Mouse (Mus musculus) neural tube, embryonic 10.5 days (tissue): ENCODE data around the gene Mapk14.
"Not testable (repeated sequence)": the region's sequence is repeated elsewhere in the genome, so short reads cannot be mapped to it uniquely, and the experiment has no call there.

Experiments used
- DNase-seq: peaks from one replicate; pipeline ENCODE4 v3.0.0-alpha.2; 2017; ENCODE audit warnings: low spot score; ENCODE audit errors: extremely low spot score

Gene Mapk14

DNA sequence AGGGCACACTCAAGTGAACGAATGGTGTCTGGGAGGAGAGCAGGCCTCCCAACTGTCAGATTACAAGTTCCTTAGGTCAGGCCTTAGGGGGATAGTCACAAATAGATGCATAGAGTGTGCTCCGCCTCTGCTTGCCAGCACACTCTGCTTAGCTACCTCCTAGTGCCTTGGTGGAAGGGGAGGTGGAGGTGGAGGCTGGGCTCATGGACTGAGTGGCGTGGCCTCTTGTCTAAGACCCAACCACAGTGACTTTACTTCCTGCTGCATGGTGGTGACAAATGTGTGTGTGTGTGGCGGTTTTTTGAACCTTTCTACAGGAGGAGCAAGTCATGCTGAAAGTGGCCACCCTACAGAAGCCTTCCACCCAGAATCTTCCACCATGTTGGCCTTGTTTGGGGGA lies 45.4 kb downstream of the Mapk14 start:
- DNase-seq: no peak

DNA sequence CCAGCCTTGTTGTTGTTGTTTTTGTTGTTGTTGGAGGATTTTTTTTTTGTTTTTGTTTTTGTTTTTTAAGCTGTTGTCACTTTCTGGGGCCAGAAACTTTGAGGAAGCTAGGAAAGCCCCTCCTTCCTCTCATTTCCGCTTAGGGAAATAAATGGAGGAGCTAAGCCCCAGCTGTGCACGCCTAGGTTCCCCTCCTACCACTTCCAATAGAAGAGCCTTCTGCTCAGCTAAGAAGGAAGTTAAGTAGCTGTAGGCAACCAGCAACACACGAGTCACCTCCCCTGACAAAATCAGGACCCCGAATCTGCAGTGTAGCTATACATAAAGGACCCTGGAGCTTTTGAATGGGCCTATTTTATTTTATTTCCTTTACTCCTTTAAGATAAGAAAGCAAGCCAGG lies 46.8 kb downstream of the Mapk14 start:
- no peak for DNase-seq

DNA sequence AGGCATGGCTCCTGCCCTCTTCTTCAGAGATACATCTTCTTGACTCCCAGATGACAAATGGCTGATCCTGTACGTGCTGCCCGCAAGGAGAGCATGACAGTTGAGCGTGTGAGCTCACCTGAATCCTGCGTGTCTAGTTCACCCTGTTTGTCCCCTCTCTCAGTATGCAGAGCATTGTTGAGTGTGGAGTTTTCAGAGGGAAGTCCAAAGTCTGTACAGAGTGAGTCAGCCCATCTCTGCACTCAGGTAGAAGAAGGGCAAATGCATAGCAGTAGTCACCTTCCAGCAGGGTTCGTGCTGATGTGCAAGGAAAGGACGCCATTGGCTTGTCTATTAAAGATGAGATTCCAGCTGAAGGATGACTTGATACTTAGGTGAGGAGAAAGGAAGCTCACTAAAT lies 48.1 kb downstream of the Mapk14 start:
- no peak for DNase-seq

DNA sequence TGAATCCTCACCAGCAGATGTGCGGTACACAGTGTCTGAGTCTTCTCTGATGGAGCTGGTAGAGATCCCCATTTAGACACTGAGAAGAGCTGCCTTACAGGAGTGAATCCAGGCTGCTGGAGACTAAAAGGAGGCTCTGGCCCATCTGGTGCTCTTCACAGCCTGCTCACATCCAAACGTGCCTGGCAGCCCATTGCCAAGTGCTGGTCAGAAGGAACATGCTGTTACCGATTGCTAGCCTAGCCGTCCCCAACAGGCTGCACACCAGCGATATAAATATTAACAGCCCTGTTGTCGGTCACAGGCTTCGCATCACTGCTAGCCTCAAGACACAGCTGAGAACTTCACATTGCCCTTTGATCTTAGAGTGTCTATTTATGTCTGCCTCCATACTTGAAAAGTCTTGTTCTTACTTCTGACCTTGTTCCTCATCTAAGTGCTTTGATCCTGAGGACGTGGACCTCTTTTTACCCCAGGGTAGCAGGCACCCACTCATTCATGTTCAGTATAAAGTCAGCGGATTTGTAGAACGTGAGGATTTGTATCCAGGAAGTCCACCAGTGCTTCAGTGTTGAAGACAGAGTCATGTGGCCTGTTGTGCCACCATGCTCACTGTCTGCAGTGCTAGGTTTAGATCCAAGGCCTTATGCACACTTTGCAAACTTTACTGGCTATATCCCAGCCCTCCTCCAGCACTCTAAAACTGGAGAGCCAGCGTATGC lies 52.2 kb downstream of the Mapk14 start:
- DNase-seq: no peak

DNA sequence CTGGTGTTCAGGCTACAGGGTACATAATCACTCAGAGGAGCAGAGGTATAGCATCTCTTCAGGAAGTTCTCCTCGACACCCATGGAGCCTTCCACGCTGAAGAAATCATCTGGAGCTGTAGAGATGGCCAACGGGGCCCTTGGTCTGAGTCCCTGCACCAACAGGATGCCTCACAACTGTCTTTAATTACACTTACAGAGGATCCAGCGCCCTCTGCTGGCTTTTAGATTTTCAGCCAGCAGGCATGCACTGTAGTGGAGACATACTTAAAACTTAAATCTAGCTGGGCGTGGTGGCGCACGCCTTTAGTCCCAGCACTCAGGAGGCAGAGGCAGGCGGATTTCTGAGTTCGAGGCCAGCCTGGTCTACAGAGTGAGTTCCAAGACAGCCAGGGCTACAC lies 52.8 kb downstream of the Mapk14 start:
- DNase-seq: no peak

DNA sequence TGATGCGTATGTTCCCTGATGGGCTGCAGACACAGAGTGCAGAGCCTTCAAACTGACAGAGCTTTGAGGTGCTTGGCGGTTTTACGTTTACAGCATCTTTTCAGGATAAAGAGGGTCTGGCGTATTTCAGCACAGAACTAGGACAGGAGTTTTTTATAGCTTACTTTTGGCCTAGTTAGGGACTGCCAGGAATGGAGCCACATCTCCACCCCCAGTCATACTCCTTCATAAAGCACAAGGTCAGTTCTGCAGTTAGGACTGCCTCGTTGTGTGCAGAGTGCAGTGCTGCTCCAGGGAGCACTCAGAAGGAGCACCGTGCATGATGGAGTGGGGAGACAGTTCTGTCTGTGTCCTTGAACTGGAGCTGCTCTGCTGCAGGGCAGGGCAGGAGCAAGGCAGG lies 54.6 kb downstream of the Mapk14 start:
- no peak for DNase-seq

DNA sequence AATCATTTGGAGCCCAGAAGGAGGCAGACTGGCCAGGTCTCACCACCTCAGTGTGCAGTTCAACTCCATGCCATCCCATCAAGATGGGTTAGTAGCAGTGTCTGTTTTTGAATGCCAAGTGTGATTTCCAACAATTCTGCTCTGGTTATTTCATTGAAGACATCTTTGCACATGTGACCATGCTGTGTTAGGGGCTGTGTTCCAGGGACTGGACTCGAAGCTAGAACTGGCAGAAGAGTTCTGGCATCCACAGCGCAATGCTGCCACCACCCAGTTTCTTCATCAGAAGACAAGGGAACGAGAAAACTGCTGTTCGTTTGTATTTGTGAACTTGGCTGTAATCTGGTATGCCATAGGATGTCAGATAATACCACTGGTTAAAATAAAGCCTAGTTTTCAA lies 56.9 kb downstream of the Mapk14 start:
- DNase-seq: no peak

DNA sequence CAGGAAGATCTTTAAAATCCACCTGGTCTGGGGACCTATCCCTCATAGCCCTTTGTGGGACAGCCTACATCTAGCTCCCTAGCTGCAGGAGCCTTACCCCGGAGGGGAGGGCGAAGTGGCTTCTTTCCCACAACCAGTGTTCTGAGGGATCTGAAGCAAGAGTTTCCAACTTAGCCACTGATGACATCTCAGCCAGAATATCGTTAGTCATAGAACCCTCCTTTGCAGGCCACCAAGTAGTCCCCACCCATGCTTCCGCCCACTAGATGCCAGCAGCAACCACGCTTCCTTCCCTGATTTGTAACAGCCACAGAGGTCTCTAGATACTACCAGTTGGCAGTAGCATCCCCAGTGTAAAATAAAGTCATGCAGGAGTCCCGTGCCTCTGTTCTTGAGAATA lies 59.5 kb downstream of the Mapk14 start:
- DNase-seq: no peak

DNA sequence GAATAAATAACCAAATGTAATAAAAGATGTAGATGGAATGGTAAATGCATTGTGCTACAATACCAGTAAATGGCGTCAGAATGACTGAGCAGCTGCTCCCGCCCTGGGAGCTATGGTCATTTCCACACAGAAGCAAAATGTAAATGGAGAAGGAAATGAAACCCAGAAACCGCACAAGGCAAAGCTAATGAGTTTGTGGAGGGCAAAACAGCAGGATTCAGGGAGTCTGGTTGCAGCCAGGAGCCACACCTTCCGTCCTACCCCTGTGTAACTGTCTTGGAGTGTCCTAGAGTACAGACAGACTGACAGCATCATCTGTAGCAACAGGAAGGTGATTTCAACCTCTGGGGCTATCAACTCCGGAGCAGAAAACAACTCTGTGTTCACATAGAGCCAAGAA lies 65.3 kb downstream of the Mapk14 start:
- no peak for DNase-seq

DNA sequence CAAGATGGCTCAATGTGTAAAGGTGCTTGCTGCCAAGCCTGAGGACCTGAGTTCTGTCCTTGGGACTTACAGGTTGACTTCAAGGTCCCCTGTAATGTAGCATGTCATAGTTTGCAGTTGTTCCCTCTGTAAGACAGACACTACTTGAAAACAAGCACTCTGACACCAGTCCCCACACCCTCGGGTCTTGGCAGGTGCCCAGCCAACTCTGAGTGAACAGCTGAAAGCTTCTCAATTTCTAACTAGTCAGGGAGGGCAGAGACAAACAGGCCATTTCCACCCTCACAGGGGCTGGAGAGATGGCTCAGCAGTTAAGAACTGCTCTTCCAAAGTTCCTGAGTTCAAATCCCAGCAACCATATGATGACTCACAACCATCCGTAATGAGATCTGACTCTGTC lies 66.3 kb downstream of the Mapk14 start:
- DNase-seq: no peak

DNA sequence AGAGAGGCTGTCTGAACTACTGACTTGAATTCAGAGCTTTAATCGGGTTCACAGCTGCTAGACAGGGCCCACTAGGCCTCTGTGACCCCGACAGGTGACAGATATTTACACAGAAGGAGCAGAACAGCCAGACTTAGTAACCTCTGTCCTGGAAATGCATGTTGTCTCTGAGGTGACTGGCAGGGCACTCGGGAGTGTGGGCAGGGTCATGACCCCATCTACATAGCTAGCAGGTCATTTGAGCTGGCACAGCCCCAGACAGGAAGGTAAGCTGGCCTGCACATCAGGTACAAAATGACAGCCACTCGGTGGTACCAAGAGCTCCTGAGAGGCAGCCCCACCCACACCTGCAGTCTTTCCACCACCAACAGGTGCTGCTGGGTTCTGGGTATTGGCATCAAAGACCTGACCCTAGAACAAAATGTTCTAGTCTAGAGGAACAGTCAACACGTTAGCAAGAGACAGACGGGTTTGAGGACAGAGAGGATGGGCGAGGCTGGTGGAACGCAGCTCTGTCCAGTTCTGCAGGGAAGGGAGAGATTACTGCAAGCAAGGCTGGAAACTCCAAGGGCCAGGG lies 69.7 kb downstream of the Mapk14 start:
- DNase-seq: no peak

DNA sequence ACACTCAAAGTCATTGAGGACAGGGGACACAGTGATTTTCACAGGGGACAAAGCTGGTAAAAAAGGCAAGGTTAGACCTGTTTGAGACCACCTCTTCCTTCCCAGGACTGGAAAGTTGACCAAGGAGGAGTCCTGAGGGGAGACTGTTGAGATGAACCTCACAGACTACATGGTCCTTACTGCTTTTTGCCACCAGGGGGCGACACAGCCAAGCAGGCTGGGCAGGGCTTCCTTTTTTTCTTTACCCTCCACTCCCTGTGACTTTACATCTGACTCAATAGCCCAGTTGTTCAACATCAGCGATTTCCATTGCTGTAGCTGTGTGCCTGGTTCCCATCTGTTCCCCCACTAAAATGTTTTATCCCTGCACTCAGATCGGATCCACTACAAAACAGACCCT lies 70.7 kb downstream of the Mapk14 start:
- DNase-seq: peak; percentile 59

DNA sequence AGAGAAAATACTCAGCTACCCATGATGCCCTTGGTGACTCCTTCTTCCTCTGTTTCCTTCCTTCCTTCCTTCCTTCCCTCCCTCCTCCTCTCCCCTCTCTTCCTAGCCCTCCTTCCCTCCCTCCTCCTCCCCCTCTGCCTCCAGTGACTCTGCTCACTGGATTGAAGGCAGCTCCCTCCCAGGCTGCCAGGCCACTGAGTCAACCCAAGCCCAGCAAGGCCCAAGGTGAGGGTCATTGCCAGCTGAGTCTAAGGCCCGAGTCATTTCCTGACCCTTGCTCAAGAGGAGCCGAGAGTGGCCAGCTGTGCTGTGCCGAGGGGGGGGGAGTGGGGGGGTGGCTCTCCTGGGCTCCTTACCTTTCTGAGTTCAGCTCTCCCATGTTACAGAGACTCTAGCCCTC lies 75.1 kb downstream of the Mapk14 start:
- no peak for DNase-seq

DNA sequence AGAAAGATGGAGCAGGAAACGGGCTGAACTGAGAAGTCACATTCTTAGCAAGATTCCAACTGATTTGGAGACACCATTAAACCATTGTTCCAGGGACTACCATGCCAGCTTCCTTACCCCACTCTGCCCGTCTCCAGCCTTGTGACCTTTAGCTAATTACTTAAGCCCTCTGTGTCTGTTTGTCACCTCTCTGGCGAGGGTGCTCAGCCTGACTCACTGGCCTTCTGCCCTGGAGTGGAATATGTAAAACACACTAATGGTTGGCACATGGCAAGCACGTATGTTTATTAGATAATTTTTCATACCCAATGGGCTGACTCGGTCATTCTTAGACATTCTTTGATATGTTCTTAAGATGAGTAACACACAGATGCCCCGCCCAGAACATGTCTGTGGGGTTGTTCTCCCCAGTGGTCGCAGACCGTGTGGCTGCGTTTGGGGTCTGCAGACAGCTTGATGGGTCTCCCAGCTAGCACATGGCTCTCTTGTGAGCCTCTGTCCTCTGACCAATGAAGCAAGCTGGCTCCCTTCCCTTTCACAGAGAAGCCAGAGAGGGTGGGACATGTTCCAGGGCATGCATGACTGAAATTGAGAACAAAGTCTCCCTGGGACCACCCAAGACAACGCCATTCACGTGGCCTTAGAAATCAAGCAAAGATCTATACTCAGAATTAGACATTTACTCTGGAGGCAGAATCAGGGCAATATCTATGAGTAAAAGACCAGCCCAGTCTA lies 75.8 kb downstream of the Mapk14 start:
- DNase-seq: no peak

DNA sequence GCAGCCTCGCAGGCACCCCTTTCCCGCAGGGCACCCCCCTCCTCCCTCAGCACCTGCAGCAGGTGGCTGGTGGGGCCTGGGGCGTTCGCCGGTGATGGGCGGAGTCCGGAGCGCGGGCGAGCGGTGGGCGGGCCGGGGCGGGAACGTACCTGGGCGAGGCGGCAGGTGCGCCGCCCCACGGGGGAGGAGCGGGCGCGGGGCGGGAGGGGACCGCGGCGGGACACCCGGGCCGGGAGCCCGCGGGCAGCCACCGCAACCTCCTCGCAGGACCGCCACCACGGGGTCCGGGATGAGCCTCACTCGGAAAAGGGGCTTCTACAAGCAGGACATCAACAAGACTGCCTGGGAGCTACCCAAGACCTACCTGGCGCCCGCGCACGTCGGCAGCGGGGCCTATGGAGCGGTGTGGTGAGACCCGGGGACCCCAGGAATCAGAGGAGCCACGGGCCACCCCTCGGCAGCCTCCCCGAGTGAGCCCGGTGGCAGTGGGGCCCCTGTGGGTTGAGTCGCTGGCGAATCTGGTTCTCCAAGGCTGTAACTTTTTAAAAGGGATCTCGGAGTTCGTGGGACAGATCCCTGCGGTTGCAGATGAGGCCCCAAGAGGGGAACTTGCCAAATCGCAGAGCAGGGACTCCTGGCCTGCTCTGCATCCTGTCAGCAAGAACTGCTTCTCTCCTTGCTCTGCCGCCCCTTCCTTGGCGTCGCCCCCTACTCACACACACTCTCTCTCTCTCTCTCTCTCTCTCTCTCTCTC lies 78.2 kb downstream of the Mapk14 start, which contains the start of gene Mapk13:
TSS of gene Mapk13 (plus strand) at position 177 of the 754 bp plus-strand sequence.
- DNase-seq: peak; percentile 58

DNA sequence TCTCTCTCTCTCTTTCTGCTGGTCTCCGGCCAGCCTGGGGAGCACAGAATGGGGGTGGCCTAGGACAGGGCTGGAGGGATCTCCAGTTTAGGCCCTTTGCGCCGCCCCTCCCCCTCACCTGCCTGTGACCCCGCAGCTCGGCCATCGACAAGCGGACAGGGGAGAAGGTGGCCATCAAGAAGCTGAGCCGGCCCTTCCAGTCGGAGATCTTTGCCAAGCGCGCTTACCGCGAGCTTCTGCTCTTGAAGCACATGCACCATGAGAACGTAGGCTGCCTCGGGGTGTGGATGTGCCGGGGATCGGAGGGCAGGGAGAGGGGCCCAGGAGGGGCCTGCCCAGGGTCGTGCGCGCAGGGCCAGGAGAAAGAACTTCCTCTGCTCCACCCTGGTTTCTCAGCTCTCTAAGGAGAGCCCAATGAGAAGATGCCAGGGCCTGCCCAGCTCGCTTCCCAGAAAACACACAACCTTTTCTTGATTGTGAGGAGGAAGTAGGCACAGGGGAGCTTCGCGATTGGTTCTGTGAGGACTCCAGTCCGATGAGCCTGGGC lies 78.8 kb downstream of the Mapk14 start:
- DNase-seq: no peak

DNA sequence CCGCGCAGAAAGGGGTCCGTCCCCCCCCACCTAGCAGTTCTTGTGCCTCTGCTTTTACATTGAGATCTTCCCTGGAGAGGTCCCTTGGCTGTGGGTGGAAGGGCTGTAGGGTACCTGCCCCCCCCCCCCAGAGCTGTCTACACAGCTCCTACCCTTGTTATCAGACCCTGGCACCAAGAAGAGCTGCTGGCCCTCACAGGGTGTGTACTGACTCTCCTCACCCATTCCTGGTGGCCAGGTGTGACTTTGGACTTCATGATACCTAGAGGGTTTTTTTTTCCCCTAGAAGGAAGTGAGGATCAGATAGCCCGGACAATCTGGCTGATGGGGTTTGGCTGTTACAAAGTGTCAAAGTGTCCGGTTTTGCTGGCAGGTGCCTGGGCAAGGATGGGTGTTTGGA lies 80.2 kb downstream of the Mapk14 start:
- no peak for DNase-seq

DNA sequence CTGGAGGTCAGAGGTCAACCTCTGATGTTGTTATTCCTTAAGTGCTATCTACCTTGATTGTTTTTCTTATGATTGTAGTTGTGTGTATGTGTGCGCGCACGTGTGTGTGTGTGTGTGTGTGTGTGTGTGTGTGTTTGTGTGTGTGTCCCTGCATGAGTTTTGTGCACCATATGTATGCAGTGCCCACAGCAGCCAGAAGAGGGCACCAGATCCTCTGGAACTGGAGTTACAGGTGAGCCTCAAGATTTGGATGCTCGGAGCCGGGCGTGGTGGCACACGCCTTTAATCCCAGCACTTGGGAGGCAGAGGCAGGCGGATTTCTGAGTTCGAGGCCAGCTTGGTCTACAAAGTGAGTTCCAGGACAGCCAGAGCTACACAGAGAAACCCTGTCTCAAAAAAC lies 83.2 kb downstream of the Mapk14 start:
- DNase-seq: not testable (repeated sequence)

DNA sequence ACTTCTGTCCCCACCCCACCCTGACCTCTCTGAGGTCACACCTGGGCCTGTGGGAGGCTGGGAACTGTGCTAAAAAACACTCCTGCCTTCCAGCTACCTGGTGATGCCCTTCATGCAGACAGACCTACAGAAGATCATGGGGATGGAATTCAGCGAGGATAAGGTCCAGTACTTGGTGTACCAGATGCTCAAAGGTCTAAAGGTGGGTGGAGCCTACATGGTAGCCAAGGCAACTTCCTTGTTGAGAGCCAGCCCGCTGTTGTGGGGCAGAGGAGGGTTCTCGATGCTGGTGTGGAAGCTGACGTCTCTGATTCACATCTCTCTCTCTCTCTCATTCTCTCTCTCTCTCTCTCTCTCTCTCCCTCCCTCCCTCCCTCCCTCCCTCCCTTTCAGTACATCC lies 84.0 kb downstream of the Mapk14 start:
- no peak for DNase-seq

DNA sequence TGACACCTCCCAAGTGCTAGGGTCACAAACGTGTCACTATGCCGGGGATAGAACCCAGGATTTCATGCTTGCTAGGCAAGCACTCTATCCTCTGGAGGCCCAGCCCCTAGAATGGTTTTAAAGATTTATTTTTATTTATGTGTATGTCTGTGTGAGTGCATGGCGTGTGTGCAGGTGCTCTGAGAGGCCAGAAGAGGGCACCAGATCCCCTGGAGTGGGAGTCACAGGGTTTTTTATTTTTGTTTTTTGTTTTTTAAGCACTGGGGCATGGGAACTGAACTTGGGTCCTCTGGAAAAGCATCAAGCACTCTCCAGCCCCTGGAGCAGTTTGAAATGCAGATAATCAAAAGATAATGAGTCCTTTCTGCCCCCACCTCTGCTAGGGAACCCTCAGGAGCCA lies 85.7 kb downstream of the Mapk14 start:
- no peak for DNase-seq

DNA sequence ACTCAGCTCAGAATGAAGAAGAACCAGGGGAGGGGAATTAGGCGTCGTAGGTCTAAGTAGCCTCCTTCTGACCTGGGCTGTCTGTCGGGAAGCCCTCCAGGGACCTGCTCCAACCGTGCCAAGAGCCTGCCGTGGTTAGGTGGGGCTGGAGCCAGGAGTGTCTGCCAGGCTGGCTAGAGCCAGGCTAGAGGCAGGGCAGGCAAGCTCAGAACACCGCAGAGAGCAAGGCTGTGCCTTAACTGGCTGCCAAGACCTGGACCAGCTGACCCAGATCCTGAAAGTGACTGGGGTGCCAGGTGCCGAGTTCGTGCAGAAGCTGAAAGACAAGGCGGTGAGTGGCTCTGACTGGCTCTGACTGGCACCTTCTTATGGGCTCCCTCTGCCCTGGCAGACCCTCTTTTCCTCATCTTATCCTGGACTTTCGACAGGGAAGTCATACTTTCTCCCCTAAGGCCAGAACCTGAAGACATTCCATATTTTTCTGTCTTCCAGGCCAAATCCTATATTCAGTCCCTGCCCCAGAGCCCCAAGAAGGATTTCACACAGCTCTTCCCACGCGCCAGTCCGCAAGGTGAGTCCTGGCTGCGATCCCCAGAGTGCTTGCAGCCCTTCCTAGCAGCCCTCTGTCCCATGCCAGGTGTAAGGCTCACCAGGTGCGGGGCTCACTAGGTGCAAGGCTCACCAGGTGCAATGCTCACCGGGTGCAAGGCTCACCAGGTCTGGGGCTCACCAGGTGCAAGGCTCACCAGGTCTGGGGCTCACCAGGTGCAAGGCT lies 86.3 kb downstream of the Mapk14 start:
- no peak for DNase-seq
